Mouse (Mus musculus) forebrain, embryonic 14.5 days (tissue): ENCODE results near the gene Fahd1. TPM values are rescaled to one million over a fixed set of nuclear protein-coding genes. Genes with fewer than 3 reads are reported as not detected.
A peak's percentile ranks its signal among the peaks of the same experiment; 100 is the strongest.

Experiments used
- ATAC-seq: fragments of 200-750 bp; cut with Nextera tagmentation; 2 replicates; pipeline ENCODE4 v1.8.0; 2017; ENCODE audit warnings: mild to moderate bottlenecking, moderate library complexity
- DNase-seq: peaks from one replicate; pipeline ENCODE4 v3.0.0-alpha.2; 2015; ENCODE audit warnings: low spot score
- H3K27ac ChIP-seq: fragments of 300-500 bp; sonication (generic); 2 replicates; pipeline ENCODE4 v1.5.1; 2014; ENCODE audit warnings: low read depth, mild to moderate bottlenecking, control low read depth, low read length, moderate library complexity
- H3K27me3 ChIP-seq: fragments of 300-500 bp; sonication (generic); replicated peaks from 2 replicates; pipeline ENCODE4 v1.6.1; 2014; ENCODE audit warnings: low read length, control low read depth, mixed read lengths; ENCODE audit not compliant: control insufficient read depth, insufficient read depth
- H3K36me3 ChIP-seq: fragments of 300-500 bp; sonication (generic); 2 replicates; pipeline ENCODE4 v1.6.1; 2014; ENCODE audit warnings: low read length, control low read depth; ENCODE audit not compliant: control insufficient read depth, insufficient read depth
- H3K4me1 ChIP-seq: fragments of 300-500 bp; sonication (generic); 2 replicates; pipeline ENCODE4 v1.6.1; 2014; ENCODE audit warnings: antibody characterized with exemption, low read length, control low read depth; ENCODE audit not compliant: control insufficient read depth, insufficient read depth
- H3K4me2 ChIP-seq: fragments of 300-500 bp; sonication (generic); 2 replicates; pipeline ENCODE4 v1.6.1; 2014; ENCODE audit warnings: mild to moderate bottlenecking, control low read depth, low read length
- H3K4me3 ChIP-seq: fragments of 300-500 bp; sonication (generic); 2 replicates; pipeline ENCODE4 v1.5.1; 2014; ENCODE audit warnings: low read depth, low read length, control low read depth
- H3K9ac ChIP-seq: fragments of 300-500 bp; sonication (generic); 2 replicates; pipeline ENCODE4 v1.6.1; 2014; ENCODE audit warnings: mild to moderate bottlenecking, low read length, control low read depth, moderate library complexity
- H3K9me3 ChIP-seq: fragments of 300-500 bp; sonication (generic); replicated peaks from 2 replicates; pipeline ENCODE4 v1.6.1; 2016; ENCODE audit warnings: low read length, control low read depth, mixed read lengths; ENCODE audit not compliant: control insufficient read depth
- WGBS: fragments of 180-500 bp; shearing (Covaris S2); extraction: QIAGEN DNeasy Blood & Tissue Kit; methylation state at CpG from one replicate; pipeline ENCODE4 v1.1.7; 2014; 5-methylcytosine and 5-hydroxymethylcytosine counted together
- polyA plus RNA-seq: library from polyadenylated mRNA; unstranded; fragments of >200 nt; fragmentation: Nextera tagmentation; extraction: Ambion mirVana; gene quantifications from 2 replicates; pipeline ENCODE4 v1.2.1, GENCODE M21; 2014

The Fahd1 gene
- 18.4 and 19.2 TPM in 2 replicates for polyA plus RNA-seq

- ATAC-seq (peak; percentile 100), DNase-seq (peak; percentile 99)
- Histone ChIP-seq H3K27ac (peak within 1 kb of the TSS; percentile 83), H3K36me3 (peaks cover 9% of the 10 kb centered on the region; the same call in 1 of the 2 replicates), H3K9me3 (no peaks in the 10 kb centered on the region), H3K9ac (peak within 1 kb of the TSS; percentile 80), H3K4me3 (peak within 1 kb of the TSS; percentile 71), H3K4me2 (peak within 1 kb of the TSS; percentile 94), H3K4me1 (peaks cover 18% of the 10 kb centered on the region), H3K27me3 (no peaks in the 10 kb centered on the region)
- WGBS, result under 1% methylated on average over 58 of the region's 58 CpGs
Observed at GRCm38 (mm10) chr17:24850065-24850772, at the start of gene Fahd1. Gene Fahd1 (minus strand): TSS chr17:24850364.

- no peak overlapping the region for H3K9ac ChIP-seq
- whole genome bisulfite sequencing, result 71% methylated on average over 5 of the region's 5 CpGs
- H3K4me3 ChIP-seq, result no peak overlapping the region
- ATAC-seq (no peak), DNase-seq (no peak)
- no peak overlapping the region for H3K4me2 ChIP-seq
- no peaks in the 10 kb centered on the region for H3K9me3 ChIP-seq
- peaks cover 69% of the 10 kb centered on the region for H3K36me3 ChIP-seq
- no peak overlapping the region for H3K27ac ChIP-seq
- H3K27me3 ChIP-seq, result no peaks in the 10 kb centered on the region
- peaks cover 15% of the 10 kb centered on the region for H3K4me1 ChIP-seq
Observed at GRCm38 (mm10) chr17:24899153-24899552, 49.0 kb upstream of the Fahd1 start.

GRCm38 (mm10) chr17:24898041-24898854 lies 48.1 kb upstream of the Fahd1 start:
- Histone ChIP-seq H3K4me3 (peak overlapping the region; percentile 81; the same call in 1 of the 2 replicates), H3K27ac (no peak overlapping the region), H3K4me1 (peaks cover 21% of the 10 kb centered on the region), H3K27me3 (no peaks in the 10 kb centered on the region), H3K4me2 (0 out of 2 replicates have a peak overlapping the region, but pooled peaks have one; percentile 98), H3K36me3 (peaks cover 64% of the 10 kb centered on the region), H3K9ac (no peak overlapping the region), H3K9me3 (no peaks in the 10 kb centered on the region)
- DNase-seq (no peak), ATAC-seq (no peak)
- WGBS, result 92% methylated on average over 4 of the region's 4 CpGs

- WGBS, result 75% methylated on average over 4 of the region's 4 CpGs
- ATAC-seq (no peak), DNase-seq (no peak)
- H3K9me3 ChIP-seq, result no peaks in the 10 kb centered on the region
- H3K4me1 ChIP-seq, result peaks cover 21% of the 10 kb centered on the region
- no peak overlapping the region for H3K27ac ChIP-seq
- 0 out of 2 replicates have a peak overlapping the region, but pooled peaks have one; percentile 17 for H3K9ac ChIP-seq
- peak overlapping the region; percentile 98 for H3K4me2 ChIP-seq
- peak overlapping the region; percentile 81 for H3K4me3 ChIP-seq
- no peaks in the 10 kb centered on the region for H3K27me3 ChIP-seq
- peaks cover 64% of the 10 kb centered on the region for H3K36me3 ChIP-seq
Observed at GRCm38 (mm10) chr17:24897600-24897999, 47.4 kb upstream of the Fahd1 start.

GRCm38 (mm10) chr17:24896993-24897269 lies 46.8 kb upstream of the Fahd1 start:
- ATAC-seq, result no peak; the same call in 1 of the 2 replicates
- WGBS, result 28% methylated on average over 11 of the region's 11 CpGs

GRCm38 (mm10) chr17:24896241-24896992 lies 46.3 kb upstream of the Fahd1 start, which contains the start of gene Nme3:
Gene Nme3 (plus strand): TSS chr17:24896500.
- H3K9ac ChIP-seq, result peak within 1 kb of the TSS; percentile 90
- 1% methylated on average over 46 of the region's 50 CpGs for WGBS
- H3K27me3 ChIP-seq, result no peaks in the 10 kb centered on the region
- H3K4me1 ChIP-seq, result peaks cover 21% of the 10 kb centered on the region
- peak; percentile 78 for DNase-seq
- ATAC-seq, result peak; percentile 66
- H3K36me3 ChIP-seq, result peaks cover 64% of the 10 kb centered on the region
- H3K27ac ChIP-seq, result peak within 1 kb of the TSS; percentile 81
- peak within 1 kb of the TSS; percentile 98 for H3K4me2 ChIP-seq
- H3K9me3 ChIP-seq, result no peaks in the 10 kb centered on the region
- peak within 1 kb of the TSS; percentile 81 for H3K4me3 ChIP-seq

More at GRCm38 (mm10) chr17:24896993-24897269, 46.8 kb upstream of the Fahd1 start:
- H3K9me3 ChIP-seq, result no peaks in the 10 kb centered on the region
- peak overlapping the region; percentile 90 for H3K9ac ChIP-seq
- peaks cover 64% of the 10 kb centered on the region for H3K36me3 ChIP-seq
- peak overlapping the region; percentile 98 for H3K4me2 ChIP-seq
- peaks cover 21% of the 10 kb centered on the region for H3K4me1 ChIP-seq
- no peak overlapping the region for H3K27ac ChIP-seq
- H3K4me3 ChIP-seq, result peak overlapping the region; percentile 81
- no peak for DNase-seq
- H3K27me3 ChIP-seq, result no peaks in the 10 kb centered on the region

GRCm38 (mm10) chr17:24895571-24896240 lies 45.5 kb upstream of the Fahd1 start:
- peak overlapping the region; percentile 81 for H3K27ac ChIP-seq
- peak overlapping the region; percentile 81 for H3K4me3 ChIP-seq
- 11% methylated on average over 23 of the region's 23 CpGs for WGBS
- H3K27me3 ChIP-seq, result no peaks in the 10 kb centered on the region
- H3K36me3 ChIP-seq, result peaks cover 64% of the 10 kb centered on the region
- DNase-seq (no peak), ATAC-seq (peak; percentile 7; the same call in 1 of the 2 replicates)
- peak overlapping the region; percentile 98 for H3K4me2 ChIP-seq
- H3K4me1 ChIP-seq, result peaks cover 21% of the 10 kb centered on the region
- H3K9me3 ChIP-seq, result no peaks in the 10 kb centered on the region
- H3K9ac ChIP-seq, result peak overlapping the region; percentile 90

- Histone ChIP-seq H3K4me1 (peaks cover 21% of the 10 kb centered on the region), H3K27me3 (no peaks in the 10 kb centered on the region), H3K4me2 (peak within 1 kb of the TSS; percentile 98), H3K9me3 (no peaks in the 10 kb centered on the region), H3K4me3 (peak within 1 kb of the TSS; percentile 81), H3K27ac (peak within 1 kb of the TSS; percentile 81), H3K9ac (peak within 1 kb of the TSS; percentile 90), H3K36me3 (peaks cover 64% of the 10 kb centered on the region)
- peak; percentile 93 for DNase-seq
- WGBS, result under 1% methylated on average over 62 of the region's 62 CpGs
- peak; percentile 70 for ATAC-seq
Observed at GRCm38 (mm10) chr17:24894995-24895547, 44.9 kb upstream of the Fahd1 start, which contains the start of the genes Eme2 and Mrps34. Gene Eme2 (minus strand): TSS chr17:24895087. Gene Mrps34 (plus strand): TSS chr17:24895116.
